Mouse (Mus musculus) bone marrow macrophage, adult 2 months (primary cell): ENCODE measurements around the gene Pou2f1.

Source experiments
- CTCF ChIP-seq: IDR thresholded peaks from 2 replicates; pipeline ENCODE4 v1.5.1; 2012; ENCODE audit warnings: low read depth, mild to moderate bottlenecking, low read length, moderate library complexity
- POLR2A ChIP-seq: IDR thresholded peaks from 2 replicates; pipeline ENCODE4 v1.6.1; 2012; ENCODE audit warnings: mild to moderate bottlenecking, low read depth, low read length, borderline replicate concordance

GRCm38 (mm10) chr1:165958159-165958558 is 44.3 kb downstream of the Pou2f1 start:
- TF ChIP-seq CTCF, result no peak
- TF ChIP-seq POLR2A, result no peak
